Mouse (Mus musculus): ENCODE measurements around the gene Kifc3. TPM values are rescaled to one million over a fixed set of nuclear protein-coding genes. Genes with fewer than 3 reads are reported as not detected.

Kifc3 gene
- polyA plus RNA-seq, 3 experiments from 2014 or later = 0.40 to 1.1 TPM; not detected in 1

DNA sequence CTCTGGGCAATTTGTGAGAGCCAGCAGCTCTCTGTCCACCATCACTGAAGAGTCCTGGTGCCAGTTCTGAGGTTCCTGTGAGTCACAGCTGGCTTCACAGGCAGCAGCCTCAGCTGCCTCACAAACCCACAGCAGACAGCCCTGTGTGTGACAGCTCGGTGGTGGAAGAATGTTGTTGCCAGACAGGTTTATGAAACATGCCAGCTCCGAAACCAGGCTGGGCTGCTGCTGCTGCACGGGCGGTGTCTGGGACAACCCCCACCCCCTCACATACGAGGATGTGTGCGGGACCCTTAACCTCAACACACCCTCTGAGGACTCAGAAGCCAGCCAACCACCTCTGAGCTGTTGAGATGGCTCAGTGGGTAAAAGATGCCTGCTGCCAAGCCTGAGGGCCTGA is 48.0 kb downstream of the Kifc3 start:
- peak; percentile 80 for ATAC-seq

DNA sequence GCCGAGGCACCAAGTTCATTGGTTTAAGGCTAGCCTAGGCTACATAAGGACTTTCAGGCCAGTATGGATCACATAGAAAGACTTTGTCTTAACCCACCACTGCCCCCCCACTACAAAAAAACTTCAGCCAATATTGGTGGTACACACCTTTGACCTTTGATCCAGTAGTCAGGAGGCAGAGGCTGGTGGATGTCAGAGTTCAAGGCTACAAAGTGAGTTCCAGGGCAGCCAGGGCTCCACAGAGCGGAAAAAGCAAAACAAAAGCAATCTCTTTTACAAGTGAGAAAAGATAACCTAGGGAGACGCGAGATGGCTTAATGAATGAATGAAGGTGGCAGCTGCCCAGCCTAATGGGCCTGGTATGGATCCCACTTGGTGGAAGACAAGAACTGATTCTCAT is 48.6 kb downstream of the Kifc3 start:
- ATAC-seq = no peak

DNA sequence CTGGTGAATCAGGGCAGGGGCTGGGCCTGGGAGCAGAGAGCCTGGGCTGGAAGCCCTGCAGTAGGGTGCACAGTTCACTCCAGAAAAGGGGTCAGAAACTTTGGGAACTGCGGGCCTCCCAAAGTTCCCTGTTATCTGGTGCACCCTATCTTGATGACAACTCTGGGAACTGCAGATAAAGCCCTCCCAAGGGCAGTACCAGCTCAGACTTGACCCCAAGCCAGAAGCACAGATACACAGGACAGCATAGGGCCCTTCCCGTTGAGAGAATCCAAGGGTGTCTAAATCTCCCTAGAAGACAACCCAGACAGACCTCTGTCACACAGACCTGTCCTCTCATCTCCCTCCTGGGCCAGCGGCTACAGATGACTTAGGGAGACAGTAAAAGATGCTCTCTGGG is 52.0 kb downstream of the Kifc3 start:
- no peak for ATAC-seq

DNA sequence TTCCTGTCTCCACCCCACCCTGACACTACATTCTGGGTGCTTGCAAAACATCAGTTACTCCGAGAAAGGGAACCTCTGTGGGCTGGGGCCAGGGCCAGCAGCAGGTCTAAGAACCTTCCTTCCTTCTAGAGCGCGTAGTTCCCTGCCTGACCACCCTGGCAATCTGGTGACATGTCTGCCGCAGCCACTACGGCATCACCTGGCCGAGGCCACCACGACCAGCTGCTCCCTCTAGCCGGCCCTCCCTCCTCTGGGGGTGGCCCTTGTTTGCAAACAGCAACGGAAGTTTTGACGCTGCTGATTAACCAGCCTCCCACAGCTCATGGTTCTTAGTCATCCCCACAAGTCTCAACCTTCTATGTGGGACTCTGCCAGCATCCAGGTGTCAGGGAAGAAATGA is 53.2 kb downstream of the Kifc3 start:
- no peak for ATAC-seq

DNA sequence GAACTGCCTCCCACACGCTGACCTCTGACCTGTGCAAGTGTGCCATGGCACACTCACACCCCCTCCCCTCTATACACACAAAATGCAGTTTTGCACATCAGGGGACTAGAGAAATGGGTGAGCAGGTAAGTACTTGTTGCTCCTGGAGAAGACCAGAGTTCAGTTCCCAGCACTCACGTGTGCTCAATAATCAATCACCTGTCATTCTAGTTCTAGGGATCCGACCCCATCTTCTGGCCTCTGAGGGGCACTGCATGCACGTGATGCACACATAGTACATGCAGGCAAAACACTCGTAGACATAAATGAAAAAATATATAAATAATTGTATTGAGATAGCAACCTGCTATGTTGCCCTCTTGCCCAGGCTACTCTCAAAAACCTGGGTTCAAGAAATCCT is 55.8 kb downstream of the Kifc3 start:
- ATAC-seq = no peak

DNA sequence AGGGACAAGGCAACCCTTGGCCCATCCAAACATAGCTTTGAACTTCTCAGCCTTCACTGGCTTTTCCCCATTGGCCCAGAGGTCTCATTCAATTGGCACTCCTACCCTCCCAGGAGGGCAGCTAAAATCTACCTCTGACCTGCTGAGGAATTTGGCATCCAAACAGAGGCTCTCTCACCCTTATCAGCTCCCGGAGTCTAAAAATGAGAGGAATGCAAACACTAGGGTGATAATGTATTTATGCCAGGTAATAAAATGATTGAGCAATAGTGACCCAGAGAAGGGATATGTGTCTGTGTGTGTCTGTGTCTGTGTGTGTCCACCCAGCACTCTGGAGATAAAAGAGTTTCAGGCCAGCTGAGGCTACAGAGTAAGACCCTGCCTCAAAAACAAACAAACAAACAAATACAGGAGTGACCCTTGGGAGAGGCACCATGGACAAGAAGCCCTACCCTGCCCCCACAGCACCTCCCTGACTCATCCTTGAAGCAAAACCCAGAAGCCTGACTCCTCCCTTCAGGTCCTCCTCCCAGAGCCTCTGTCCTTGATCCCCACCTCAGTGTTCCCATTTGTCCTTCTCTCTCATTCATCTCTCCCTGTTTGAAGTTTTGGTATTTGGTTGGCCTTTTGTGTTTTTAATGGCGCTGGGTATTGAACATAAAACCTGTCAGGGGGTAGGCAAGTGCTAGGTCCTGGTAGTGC is 56.4 kb downstream of the Kifc3 start:
- ATAC-seq = no peak

DNA sequence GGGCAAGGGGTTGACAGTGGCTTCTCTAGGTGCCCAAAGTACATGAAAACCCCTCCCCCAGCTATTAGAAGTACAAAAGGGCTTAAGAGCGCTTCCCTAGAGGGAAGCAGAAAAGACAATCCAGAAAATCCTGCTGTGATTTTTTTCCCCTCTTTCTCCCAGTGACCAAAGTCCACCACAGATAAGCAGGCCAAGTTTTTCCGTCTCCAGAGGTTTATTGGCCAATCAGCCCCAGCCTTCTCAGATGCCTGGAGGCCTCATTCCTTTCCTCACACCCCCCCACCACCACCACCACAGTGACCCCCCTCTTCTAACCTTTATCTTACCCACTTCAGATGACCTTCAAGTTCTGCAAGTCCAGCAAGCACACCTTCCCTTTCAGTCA is 58.0 kb downstream of the Kifc3 start:
- ATAC-seq = no peak

DNA sequence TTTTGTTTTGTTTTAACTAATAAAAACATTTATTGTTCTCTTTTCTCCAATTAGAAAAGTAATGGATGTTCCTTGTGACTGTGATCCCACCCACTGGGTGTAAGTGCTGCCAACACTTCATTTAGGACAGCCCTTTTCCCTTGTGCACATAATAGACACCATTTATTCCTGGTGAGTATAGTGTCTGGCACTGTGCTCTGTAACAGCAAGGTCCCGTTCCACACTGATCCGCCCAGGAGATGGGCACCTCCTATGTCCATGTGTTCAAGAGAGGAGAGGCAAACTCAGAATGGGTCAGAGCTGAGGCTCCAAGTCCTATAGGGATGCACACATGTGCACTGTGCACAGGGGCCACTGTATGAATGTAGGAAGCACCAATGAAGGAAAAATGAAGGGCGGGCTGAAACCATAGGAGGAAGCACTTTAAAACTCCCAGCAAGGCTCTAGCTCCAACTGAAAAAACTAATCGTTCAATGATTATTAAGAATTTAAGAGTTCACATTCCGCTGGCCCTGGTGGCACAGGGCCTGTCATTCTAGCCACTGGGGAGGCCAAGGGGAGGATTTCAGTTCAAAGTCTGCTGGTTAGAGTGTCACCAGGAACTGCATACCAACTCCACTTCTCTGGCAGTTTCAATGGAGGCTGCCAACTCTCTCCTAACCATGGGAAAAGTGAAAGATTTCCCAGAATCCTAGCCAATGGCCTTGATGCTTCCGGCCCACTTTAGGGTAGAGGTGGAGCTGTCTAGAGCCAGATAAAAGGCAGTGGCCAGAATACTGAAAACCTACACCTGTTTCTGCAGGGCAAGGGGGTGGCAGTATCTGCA is 58.6 kb downstream of the Kifc3 start:
- ATAC-seq = no peak

DNA sequence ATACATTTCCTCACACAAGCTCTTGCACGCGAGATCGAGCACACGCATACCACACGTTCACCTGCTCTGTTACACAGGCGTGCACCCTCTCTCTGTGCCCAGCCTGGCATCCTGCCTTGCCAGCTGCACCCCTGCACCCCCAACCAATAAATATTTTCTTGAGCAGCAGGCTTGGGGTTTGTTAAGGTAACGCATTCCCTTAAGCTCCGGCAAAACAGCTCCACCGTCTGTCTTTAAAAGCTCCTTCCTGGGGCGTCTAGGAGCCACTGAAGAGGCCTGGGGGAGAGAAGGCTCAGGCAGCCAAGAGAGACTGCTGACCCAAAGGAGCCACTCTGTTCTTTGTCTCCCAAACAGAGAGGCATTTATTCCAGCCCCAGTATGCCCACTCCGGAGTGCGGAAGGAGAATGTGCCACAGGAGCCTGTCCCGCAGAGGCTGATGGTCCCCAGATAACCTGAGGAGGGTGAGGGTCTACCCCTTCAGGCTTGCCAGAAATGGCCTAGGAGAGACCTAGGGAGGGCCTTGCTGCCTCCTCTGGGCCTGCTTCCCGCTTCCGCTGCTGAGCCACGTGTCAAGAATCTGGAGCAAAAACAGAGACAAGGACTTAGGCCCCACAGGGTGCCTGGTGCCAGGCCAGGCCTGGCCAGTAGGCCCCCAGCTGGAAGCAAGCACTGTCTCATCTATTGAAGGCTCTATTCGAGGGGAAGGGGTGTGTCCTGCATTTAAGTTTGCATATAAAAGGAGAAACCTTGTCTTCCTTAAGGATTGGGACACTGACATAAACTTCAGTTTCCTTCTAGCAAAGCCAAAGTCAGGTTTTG is 59.4 kb downstream of the Kifc3 start:
- no peak for ATAC-seq

DNA sequence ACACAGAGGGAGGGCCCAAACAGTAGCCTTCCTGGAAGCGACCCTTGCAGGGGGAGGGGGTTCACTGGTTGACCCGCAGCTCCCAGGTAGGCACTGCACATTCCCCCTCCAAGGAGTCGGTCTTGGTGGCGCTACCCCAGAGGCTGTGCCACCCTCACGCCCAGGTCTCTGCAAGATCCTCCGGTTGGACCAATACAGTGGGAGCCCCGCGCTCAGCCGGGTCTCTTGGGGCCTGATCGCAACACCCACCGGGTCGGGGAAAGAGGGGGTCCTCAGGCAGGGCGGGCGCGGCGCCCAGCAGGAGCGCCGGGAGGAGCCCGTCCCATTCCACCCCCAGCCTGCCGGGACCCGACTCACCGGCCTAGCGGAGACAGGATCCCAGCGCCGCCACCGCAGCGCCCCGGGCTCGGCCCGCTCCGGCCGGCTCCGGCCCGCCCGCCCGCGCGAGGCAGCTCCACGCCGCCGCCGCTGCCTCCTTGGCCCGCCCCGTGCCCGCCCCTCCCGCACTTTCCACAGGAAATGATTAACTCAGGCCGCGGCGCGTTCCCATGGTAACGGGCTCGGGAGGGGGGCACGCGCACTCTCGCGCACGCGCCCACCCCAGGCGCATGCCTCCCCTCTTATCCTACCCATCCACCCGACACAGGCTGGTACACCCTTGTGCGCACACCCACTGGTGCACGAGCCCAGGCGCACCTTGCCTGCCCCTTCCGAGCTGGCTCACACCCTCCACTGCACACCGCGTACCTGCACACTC is 60.4 kb downstream of the Kifc3 start:
- ATAC-seq = peak; percentile 68

DNA sequence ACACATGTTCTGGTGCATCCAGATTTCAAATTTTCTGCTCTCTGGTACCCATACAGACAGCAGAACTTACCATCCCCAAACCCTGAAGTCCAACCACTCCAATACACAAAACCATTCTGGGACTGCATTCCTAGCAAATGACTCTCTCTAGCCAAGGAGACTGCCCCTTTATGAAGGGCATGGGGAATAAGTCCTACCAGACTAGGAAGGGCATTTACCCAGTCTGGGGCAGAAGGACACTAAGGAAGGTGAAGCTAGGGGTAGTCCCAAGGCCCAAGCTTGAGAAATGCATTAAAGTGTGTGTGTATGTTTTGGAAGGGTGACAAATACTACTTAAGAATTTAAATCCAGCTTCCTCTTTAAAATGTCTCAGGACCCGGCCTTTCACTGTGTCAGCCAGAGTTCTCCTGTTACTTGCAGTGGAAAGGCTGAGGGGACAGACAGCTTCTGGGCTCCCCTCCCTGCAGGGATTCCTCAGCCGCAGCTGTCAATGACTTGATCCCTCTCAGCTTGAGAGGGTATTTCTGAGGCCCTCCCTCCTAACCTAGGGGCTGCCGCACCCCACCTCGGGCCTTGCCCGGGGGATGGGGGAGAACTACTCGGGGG is 61.0 kb downstream of the Kifc3 start:
- ATAC-seq = no peak

DNA sequence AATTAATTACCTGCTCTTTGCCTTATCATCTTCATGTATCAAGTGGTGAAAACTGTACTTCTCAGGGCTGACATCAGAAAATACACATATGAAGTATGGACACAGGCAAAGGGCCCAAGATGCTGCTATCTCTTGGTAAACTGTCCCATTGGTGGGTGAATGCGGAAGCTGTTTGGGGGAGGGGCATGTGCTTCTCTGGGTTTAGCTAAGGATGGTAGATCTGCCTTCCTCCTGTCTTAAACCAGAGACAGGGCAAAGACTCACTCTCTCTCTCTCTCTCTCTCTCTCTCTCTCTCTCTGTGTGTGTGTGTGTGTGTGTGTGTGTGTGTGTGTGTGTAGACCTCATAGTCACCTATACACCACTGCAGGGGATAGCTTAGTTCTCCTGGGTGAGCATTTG is 61.6 kb downstream of the Kifc3 start:
- no peak for ATAC-seq

DNA sequence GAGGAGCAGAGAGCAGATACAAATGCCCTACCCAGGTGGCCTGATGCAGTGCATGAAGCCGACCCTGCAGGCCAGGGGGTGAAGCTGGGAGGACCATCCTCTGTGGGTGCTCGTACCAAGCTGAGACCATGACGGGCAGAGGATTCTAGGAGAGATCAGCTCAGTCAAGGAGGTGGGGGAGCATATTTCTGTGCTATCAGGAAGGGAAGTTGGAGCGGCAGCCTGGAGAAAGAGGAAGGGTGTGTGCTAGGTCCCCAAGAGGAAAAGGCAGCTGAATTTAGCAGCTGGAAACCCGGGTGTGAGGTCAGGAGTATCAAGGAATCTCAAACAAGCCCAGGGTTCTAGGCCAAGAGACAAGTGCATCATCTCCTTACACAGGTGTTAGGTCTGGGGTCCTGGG is 62.1 kb downstream of the Kifc3 start:
- ATAC-seq = no peak

DNA sequence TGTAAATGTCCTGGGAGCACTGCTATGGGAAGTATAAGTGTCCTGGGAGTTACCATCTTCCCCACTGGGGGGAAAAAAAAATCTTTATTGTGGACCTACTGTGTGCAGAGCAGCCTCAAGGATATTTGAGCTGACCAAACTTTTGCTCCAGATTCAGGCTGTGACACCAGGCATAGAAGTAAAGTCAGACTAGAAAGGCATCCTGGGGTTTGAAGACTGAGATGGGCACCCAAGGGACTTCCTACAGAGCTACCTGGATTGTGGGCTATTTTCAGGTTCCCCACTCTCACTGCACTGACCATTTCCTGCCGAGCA is 63.6 kb downstream of the Kifc3 start:
- ATAC-seq = no peak

DNA sequence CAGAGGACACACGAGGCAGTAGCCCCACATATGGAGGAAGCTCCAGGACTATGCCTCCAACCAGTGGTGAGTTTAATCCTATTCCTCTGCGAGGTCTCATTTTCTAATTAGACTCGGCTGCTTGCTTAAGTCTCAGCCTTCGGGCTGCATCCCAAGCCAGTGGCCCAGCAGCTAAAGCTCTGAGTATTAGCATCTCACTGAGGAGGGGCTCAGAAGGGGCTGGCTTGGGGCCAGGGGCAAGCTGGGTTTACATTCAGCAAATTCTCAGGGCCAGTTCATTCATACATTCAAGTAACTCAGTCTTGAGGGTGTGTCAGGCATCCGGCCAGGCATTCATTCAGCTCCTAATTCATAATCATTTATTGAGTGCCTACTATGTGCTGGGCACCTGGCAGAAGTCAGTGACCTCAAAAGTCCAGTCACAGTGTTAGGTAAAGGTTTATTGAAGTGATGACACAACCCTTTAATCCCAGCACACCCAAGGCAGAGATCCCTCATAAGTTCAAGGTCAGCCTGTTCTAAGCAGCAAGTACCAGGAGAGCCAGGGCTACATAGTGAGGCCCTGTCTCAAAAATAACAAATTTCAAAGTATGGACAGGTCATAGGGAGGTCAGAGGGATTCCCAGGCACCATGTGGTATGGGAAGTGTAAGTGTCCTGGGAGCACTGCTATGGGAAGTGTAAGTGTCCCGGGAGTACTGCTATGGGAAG is 64.1 kb downstream of the Kifc3 start:
- no peak for ATAC-seq

DNA sequence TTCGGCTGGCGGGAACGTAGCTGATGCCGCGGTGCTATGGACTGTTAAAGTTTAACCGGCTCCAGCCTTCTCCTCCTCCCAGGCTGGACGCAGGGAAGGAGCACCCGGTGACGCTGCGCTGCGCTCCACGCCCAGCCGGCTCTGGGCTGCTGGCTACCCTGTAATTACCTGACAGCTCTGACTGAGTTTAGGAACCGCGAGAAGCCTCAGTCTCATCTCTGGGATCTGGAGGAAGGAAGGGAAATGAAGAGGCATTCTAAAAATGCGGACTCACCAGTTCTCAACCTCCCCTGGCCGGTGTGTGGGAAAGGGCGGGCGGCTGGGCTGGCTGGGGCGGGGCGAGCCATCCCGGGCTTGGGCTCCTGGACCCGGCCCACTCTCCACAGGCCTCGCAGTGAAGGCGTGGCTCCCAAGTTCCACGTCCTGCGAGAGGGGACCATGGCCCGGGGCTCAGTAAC is 64.9 kb downstream of the Kifc3 start:
- no peak for ATAC-seq

DNA sequence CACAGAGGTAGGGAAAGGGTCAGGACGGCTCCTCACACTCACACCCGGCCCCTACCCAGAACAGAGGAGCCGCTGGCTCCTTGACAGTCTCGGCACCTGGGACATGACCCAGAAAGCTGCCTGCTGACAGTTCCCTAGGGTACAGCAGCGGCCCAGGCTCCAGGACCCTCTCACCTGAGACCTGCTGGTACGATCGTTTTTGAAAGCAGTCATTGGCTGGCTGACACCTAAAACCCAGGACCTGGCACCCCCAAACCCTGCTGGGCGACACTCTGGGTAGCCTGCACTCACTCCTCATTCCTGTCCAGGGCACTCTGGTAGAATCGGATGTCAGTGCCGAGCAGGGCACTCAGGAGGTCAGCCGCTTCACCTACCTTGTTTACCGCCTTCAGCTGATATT is 65.4 kb downstream of the Kifc3 start:
- no peak for ATAC-seq

DNA sequence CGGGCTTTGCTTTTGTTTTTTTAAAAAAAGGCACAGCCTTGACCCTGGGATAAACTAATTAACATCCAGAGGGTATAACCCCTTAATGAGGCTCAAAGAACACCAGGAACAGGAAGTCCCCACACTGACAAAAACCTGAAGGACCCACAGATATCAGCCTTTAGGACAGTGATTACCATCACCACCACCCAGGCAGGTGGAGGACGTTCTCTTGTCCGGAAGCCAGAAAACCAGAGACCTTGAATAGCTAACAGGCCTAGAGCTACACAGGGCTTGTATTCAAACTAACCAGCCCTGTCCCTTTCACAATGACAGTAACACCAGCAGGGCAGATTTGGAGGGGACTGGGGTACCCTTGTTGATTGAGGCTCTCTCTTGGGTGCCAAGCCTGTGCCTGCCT is 66.4 kb downstream of the Kifc3 start:
- no peak for ATAC-seq

DNA sequence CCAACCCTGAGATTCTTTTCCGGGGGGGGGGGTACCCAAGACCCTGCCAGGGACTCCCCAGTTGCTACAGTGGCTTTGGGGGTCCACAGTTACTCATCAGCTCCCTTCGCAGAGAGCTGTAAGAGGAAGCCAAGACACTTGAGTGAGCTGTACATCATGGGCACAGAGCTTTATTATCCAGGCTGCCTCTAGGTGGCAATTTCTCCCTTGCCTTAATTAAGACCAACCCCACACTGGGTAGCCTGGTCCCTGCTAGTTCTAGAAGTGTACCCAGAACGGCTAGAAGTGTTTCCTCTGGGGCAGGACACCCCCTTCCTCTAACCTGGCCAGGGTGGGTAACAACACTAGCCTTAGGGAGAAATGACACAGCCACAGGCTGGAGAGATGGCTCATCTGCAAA is 67.4 kb downstream of the Kifc3 start:
- no peak for ATAC-seq

DNA sequence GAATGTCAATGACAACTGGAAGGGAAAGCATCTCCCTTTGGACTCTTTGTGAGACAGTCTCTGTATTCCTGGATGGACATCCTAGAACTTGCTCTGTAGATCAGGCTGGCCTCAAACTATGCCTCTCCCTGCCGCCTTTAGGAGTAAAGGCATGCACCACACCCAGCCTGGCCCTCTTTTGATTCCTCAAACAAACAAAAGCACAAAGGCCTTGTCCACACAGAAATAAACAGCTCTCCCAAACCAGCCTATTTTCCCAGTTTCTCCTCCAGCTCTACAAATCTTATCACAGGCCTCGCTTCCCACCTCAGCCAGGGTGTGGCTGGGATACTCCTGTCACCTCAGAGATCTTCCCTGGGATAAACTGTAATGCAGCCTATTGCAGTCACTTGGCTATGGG is 68.4 kb downstream of the Kifc3 start:
- ATAC-seq = no peak

DNA sequence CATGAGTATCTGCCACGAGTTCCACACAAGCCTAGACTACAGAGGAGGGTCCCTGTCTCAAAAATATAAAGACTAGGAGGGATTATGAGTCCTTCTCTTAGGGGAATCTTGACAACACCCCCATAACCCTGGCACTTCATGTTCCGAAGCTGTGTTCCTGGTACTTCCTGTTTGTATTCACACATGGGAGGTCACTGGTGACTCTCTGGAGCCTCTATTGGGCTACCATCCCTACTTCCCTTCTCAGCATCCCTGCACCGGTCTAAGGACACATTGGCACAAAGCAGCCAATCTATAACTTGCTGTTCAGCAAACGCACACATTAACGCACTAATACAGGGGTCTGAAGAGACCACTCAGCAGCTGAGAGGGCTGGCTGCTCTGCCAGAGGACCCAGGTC is 70.6 kb downstream of the Kifc3 start:
- ATAC-seq = no peak
